Mouse (Mus musculus): ENCODE results near the gene Thap12. TPM values are rescaled to one million over a fixed set of nuclear protein-coding genes. Genes with fewer than 3 reads are reported as not detected.

Gene Thap12
- total RNA-seq, 2 experiments from 2014 or later: 68.3 to 76.5 TPM

- no peak for DNase-seq (ENCODE audit: low spot score in 2 of 2)
Observed at GRCm38 (mm10) chr7:98752680-98753079, 49.8 kb downstream of the Thap12 start.

- no peak for DNase-seq (ENCODE audit: low spot score in 2 of 2)
Observed at GRCm38 (mm10) chr7:98756050-98756449, 53.1 kb downstream of the Thap12 start.

- DNase-seq (ENCODE audit: low spot score in 2 of 2): no peak
Observed at GRCm38 (mm10) chr7:98756556-98756955, 53.7 kb downstream of the Thap12 start.

GRCm38 (mm10) chr7:98760126-98760525 is 57.2 kb downstream of the Thap12 start:
- no peak for DNase-seq (ENCODE audit: low spot score in 2 of 2)

- DNase-seq (ENCODE audit: low spot score in 2 of 2): no peak
Observed at GRCm38 (mm10) chr7:98763911-98764310, 61.0 kb downstream of the Thap12 start.

- no peak for DNase-seq (ENCODE audit: low spot score in 2 of 2)
Observed at GRCm38 (mm10) chr7:98767261-98767660, 64.4 kb downstream of the Thap12 start.

Other genes with a start within 250 kb of the Thap12 start
- gene Lrrc32, start 213.8 kb upstream of the Thap12 start, total RNA-seq (2021): 10 to 100 TPM; 27.4 to 28.7 TPM
- 10 to 100 TPM; 33.7 to 35.8 TPM for gene Emsy, start 46.3 kb upstream of the Thap12 start, total RNA-seq (2021)
- gene Wnt11, start 132.0 kb downstream of the Thap12 start, total RNA-seq (2021): 1 to 10 TPM; 4.2 to 5.3 TPM

Measured in adrenal gland, postnatal 4 days (tissue).